Mouse (Mus musculus) cortical plate, adult 2 months (tissue): ENCODE data around the gene Ninl.

Experiments
- CTCF ChIP-seq: fragments of 200-500 bp; IDR thresholded peaks from 2 replicates; pipeline ENCODE4 v1.5.1; 2011; ENCODE audit warnings: mild to moderate bottlenecking, control low read depth, low read length; ENCODE audit not compliant: insufficient read depth; ENCODE audit errors: extremely low read depth
- POLR2A ChIP-seq: fragments of 200-500 bp; IDR thresholded peaks from 2 replicates; pipeline ENCODE4 v1.6.1; 2011; ENCODE audit warnings: mild to moderate bottlenecking, low read length, control low read depth; ENCODE audit not compliant: insufficient read depth; ENCODE audit errors: extremely low read depth

GRCm38 (mm10) chr2:150904936-150905450, 134.2 kb downstream of the Ninl start, which contains the start of gene Gins1:
- no peak for TF ChIP-seq CTCF
- TF ChIP-seq POLR2A: no peak
